Mouse (Mus musculus): Measurements from ENCODE around the gene Il4i1.

Gene Il4i1

GRCm38 (mm10) chr7:44849416-44850111 lies 33.4 kb downstream of the Il4i1 start:
- DNase-seq: peak; percentile 95 to 96

- DNase-seq: peak; percentile 92 to 94
Measured at GRCm38 (mm10) chr7:44850146-44850545, 34.0 kb downstream of the Il4i1 start.

GRCm38 (mm10) chr7:44850789-44851624 lies 34.8 kb downstream of the Il4i1 start:
- DNase-seq: no peak

- no peak for DNase-seq
Measured at GRCm38 (mm10) chr7:44851625-44852234, 35.5 kb downstream of the Il4i1 start.

- no peak for DNase-seq
Measured at GRCm38 (mm10) chr7:44852259-44853027, 36.3 kb downstream of the Il4i1 start.

GRCm38 (mm10) chr7:44853065-44853464 lies 36.9 kb downstream of the Il4i1 start:
- no peak for DNase-seq

GRCm38 (mm10) chr7:44853596-44854355 lies 37.6 kb downstream of the Il4i1 start:
- DNase-seq: peak in 1 of 2 experiments; percentile 56

- peak; percentile 85 to 87 for DNase-seq
Measured at GRCm38 (mm10) chr7:44854356-44855031, 38.3 kb downstream of the Il4i1 start.

- DNase-seq: no peak
Measured at GRCm38 (mm10) chr7:44855036-44855435, 38.8 kb downstream of the Il4i1 start.

GRCm38 (mm10) chr7:44856265-44856916 lies 40.2 kb downstream of the Il4i1 start:
- DNase-seq: peak in 1 of 2 experiments; percentile 7

- peak; percentile 89 to 91 for DNase-seq
Measured at GRCm38 (mm10) chr7:44857042-44857552, 40.9 kb downstream of the Il4i1 start, which contains the start of gene Pnkp. Gene Pnkp, plus strand, starts transcription at chr7:44857139.

- DNase-seq: peak in 1 of 2 experiments; percentile 39
Measured at GRCm38 (mm10) chr7:44857905-44858304, 41.7 kb downstream of the Il4i1 start.

GRCm38 (mm10) chr7:44859896-44860295 lies 43.7 kb downstream of the Il4i1 start:
- peak in 1 of 2 experiments; percentile 39 for DNase-seq

- DNase-seq: peak; percentile 88 to 90
Measured at GRCm38 (mm10) chr7:44860576-44861428, 44.6 kb downstream of the Il4i1 start.

GRCm38 (mm10) chr7:44861429-44861816 lies 45.2 kb downstream of the Il4i1 start:
- DNase-seq: peak in 1 of 2 experiments; percentile 32

- DNase-seq: no peak
Measured at GRCm38 (mm10) chr7:44862434-44862833, 46.2 kb downstream of the Il4i1 start.

- DNase-seq: peak in 1 of 2 experiments; percentile 27
Measured at GRCm38 (mm10) chr7:44863210-44863609, 47.0 kb downstream of the Il4i1 start.

GRCm38 (mm10) chr7:44863982-44864494 lies 47.9 kb downstream of the Il4i1 start:
- no peak for DNase-seq
